Mouse (Mus musculus): ENCODE results near the gene Nufip1. TPM values are rescaled to one million over a fixed set of nuclear protein-coding genes. Genes with fewer than 3 reads are reported as not detected.

Nufip1 gene
- total RNA-seq, 2 experiments from 2014 or later = 2.8 to 4.6 TPM

DNA sequence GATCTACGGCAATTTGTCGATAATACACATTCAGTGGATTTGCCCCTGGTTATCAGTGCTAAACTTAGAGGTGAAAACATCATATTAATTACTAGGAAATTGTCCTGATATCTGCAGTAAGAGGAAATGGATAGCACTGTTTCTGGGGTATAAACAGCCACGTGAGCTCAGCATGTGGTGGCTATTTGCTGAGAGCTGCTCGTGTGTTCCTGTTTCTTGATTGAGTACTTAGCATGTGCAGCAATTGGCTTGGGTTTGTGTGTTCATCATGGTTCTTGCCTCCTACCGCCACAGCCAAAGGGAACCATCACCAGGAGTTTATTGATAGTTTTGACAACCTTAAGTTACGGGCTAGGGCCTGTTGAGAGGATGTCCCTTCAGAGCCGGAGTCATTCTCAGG is 63.6 kb downstream of the Nufip1 start:
- ATAC-seq (replicated peaks; ENCODE audit: low FRiP score, poor library complexity, severe bottlenecking) = no peak

DNA sequence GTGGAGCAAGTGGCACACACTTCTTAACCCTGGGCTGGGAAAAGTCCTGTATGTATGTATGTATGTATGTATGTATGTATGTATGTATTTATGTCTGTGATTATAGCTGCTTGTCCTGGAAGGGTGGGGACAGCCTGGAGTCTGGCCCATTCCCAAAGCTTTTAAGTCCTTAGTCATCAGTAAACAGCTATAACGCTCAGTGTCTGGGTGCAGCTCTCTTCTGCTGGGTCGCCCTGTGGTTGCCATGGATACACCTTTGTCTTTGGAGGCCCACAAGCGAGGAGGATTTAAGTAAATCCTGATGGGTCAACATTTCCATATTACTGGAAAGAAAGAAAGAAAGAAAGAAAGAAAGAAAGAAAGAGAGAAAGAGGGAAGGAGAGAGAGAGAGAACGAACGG is 65.1 kb downstream of the Nufip1 start:
- no peak for ATAC-seq (replicated peaks; ENCODE audit: low FRiP score, poor library complexity, severe bottlenecking)

DNA sequence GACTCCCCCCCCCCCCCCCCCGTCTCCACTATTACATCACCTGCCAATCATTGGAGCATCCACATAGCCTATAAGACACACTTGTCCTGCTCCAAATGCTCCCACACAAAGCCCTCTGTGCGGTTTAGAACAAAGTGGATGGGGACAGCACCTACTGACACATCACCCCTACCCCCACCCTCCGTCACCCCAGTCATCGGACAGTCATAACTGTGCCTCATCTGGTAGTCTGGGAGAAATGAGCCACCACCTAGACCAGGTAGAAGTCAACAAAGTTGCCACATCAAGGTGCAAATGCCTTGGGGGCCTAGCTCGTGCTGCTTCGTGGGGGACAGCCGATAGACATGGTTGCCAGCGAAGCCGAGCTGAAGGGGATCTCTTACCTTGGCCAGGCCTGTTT is 66.5 kb downstream of the Nufip1 start:
- no peak for ATAC-seq (replicated peaks; ENCODE audit: low FRiP score, poor library complexity, severe bottlenecking)

DNA sequence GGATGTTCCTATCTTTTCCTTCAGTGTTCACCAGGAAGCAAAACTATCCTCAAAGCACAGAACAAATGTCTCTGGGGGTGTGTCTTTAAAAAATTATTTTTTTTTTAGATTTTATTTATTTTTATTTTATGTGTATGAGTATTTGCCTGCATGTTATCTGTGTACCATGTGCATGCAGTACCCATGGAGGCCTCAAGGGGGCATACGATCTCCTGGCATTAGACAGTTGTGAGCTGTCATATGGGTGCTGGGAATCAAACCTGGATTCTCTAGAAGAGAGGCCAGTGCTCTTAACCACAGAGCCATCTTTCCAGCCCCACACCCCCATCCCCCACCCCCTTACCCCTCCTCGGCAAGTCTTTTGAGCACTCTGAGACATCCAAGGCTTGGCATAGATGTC is 67.8 kb downstream of the Nufip1 start:
- ATAC-seq (replicated peaks; ENCODE audit: low FRiP score, poor library complexity, severe bottlenecking) = no peak

DNA sequence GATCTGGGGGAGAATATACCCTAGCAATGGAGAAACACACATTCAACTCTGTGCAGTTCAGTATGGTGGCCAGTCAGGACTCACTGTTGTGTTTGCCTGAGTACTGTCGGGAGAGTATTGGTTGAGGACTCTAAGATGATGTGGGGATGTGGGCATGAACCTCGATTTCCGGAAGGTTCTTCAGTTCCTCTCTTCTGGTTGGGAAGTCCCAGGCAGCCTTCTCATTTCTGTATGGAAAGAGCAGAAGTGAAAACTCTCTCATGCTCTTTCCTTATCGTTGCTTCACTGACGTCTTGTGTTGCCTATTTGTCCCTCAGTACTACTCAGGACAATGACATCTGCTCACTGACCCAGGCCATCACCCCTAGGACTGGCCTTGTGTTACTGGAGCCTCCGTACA is 68.7 kb downstream of the Nufip1 start:
- no peak for ATAC-seq (replicated peaks; ENCODE audit: low FRiP score, poor library complexity, severe bottlenecking)

DNA sequence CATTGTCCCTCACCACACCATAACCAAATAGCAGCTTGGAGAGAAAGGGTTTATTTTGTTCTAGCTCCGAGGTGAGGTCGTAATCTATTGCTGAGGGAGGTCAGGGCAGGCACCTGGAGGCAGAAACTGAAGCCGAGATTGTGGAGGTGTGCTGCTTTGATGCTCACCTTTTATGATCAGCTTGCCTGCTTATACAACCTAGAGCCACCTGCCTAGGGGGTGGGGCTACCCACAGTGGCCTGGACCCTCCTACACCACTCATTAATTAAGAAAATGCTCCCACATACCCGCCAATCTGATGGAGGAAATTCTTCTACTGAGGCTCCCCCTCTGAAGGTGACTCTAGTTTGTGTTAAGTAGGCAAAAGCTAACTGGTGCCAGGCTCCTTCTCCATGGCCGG is 74.7 kb downstream of the Nufip1 start:
- no peak for ATAC-seq (replicated peaks; ENCODE audit: low FRiP score, poor library complexity, severe bottlenecking)

DNA sequence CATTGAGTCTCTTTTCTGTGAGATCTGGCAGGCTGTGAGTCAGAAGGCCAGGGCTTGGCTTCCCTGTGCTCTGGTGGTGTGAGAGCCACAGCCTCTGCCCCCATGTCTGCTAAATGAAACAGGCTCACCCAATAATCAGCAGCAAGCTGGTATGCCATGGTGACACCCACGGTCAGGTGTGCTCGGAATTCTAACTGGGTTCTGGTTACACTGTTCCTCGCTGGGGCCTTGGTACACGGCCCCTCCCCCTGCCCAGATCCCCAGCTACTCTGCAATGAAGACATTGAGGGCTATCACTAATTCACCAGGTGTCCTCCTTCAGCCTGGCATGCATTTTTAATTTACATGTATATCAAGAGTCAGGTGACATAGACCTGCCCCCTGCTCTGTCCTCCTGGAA is 75.6 kb downstream of the Nufip1 start:
- ATAC-seq (replicated peaks; ENCODE audit: low FRiP score, poor library complexity, severe bottlenecking) = no peak

Other genes starting within 250 kb of the Nufip1 start
- not detected in 2 replicates for gene Kctd4, start 155.9 kb upstream of the Nufip1 start, total RNA-seq (2015; ENCODE audit: low replicate concordance)
- gene Kctd4, start 155.9 kb upstream of the Nufip1 start, total RNA-seq (2017; ENCODE audit: low replicate concordance) = 0.34 TPM in 1 of 2 replicates, not detected in the other
- gene Gtf2f2, start 100.0 kb upstream of the Nufip1 start, total RNA-seq (2015; ENCODE audit: low replicate concordance) = 11.3 and 14.8 TPM in 2 replicates
- 1.9 and 7.8 TPM in 2 replicates for gene Gtf2f2, start 100.0 kb upstream of the Nufip1 start, total RNA-seq (2017; ENCODE audit: low replicate concordance)
- gene Gpalpp1, start 131 bp upstream of the Nufip1 start, total RNA-seq (2015; ENCODE audit: low replicate concordance) = 3.6 and 7.5 TPM in 2 replicates
- 5.7 and 8.3 TPM in 2 replicates for gene Gpalpp1, start 131 bp upstream of the Nufip1 start, total RNA-seq (2017; ENCODE audit: low replicate concordance)